Mouse (Mus musculus) myocyte (in vitro differentiated cells): ENCODE data around the gene Alpk1.

Experiments
- E2F4 ChIP-seq: IDR thresholded peaks from one replicate; pipeline ENCODE4 v1.6.1; 2011; ENCODE audit warnings: mild to moderate bottlenecking, control low read depth, moderate library complexity; ENCODE audit not compliant: insufficient read depth
- MAX ChIP-seq: IDR thresholded peaks from one replicate; pipeline ENCODE4 v1.6.1; 2011; ENCODE audit warnings: low read depth, mild to moderate bottlenecking, control low read depth
- MYOD1 ChIP-seq, 3 experiments: IDR thresholded peaks; one replicate each; pipeline ENCODE4 v1.6.1; 2011; ENCODE audit warnings: control low read depth in 2 of 3, low read depth in 2 of 3, mild to moderate bottlenecking in 2 of 3, moderate library complexity in 1 of 3; ENCODE audit not compliant: insufficient read length in 2 of 3, control insufficient read depth in 1 of 3
- POLR2A ChIP-seq: IDR thresholded peaks from one replicate; pipeline ENCODE4 v1.6.1; 2011; ENCODE audit warnings: low read depth, mild to moderate bottlenecking, control low read depth, moderate library complexity; ENCODE audit not compliant: insufficient read length
- POLR2AphosphoS2 ChIP-seq: IDR thresholded peaks from one replicate; pipeline ENCODE4 v1.6.1; 2011; ENCODE audit warnings: low read depth, control low read depth; ENCODE audit not compliant: insufficient read length
- REST ChIP-seq: IDR thresholded peaks from one replicate; pipeline ENCODE4 v1.6.1; 2011; ENCODE audit warnings: mild to moderate bottlenecking, control low read depth, moderate library complexity; ENCODE audit not compliant: insufficient read depth, insufficient read length
- TCF12 ChIP-seq: IDR thresholded peaks from one replicate; pipeline ENCODE4 v1.6.1; 2011; ENCODE audit warnings: mild to moderate bottlenecking, control low read depth; ENCODE audit not compliant: poor library complexity, insufficient read depth, severe bottlenecking
- USF1 ChIP-seq: IDR thresholded peaks from one replicate; pipeline ENCODE4 v1.6.1; 2011; ENCODE audit warnings: low read depth, mild to moderate bottlenecking, control low read depth, moderate library complexity

DNA sequence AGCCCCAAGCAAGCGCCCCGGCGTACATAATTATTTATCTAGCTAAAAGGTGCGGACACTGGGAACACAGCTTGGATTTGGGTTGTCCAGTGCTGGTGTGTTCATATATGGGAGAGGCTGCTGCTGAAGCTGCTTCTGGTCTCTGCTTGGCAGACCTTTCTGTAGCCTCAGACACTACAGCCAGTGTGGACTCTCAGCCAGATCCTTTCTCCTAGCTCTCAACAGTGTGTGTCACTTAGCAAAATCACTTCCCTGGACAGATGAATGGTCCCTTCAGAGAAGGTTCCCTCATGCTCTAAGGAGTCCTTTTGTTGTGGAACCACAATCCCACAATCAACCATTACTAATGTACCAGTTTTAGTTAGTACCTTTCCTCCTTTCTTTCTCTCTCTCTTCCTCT, 21.5 kb downstream of the Alpk1 start:
- no peak for TF ChIP-seq USF1
- TF ChIP-seq MAX, result no peak
- TF ChIP-seq POLR2A, result no peak
- no peak for TF ChIP-seq E2F4
- TF ChIP-seq REST, result no peak
- no peak for TF ChIP-seq MYOD1 (IDR thresholded peaks at IDR 0.05; ENCODE audit: control insufficient read depth in 1 of 3, insufficient read length in 2 of 3, low read depth in 2 of 3)
- TF ChIP-seq POLR2AphosphoS2, result no peak
- no peak for TF ChIP-seq TCF12
